Mouse (Mus musculus): ENCODE data around the gene Wnk1. TPM values are rescaled to one million over a fixed set of nuclear protein-coding genes. Genes with fewer than 3 reads are reported as not detected.

Gene Wnk1
- polyA plus RNA-seq, 1 experiment from 2014 or later, result 51.5 TPM

- Histone ChIP-seq H3K4me2 (replicated peaks) (no peak overlapping the region), H3K9ac (no peak overlapping the region), H3K27ac (no peak overlapping the region), H3K27me3 (replicated peaks) (no peaks in the 10 kb centered on the region), H3K9me3 (no peaks in the 10 kb centered on the region), H3K4me3 (no peak overlapping the region), H3K36me3 (peaks cover 77% of the 10 kb centered on the region), H3K4me1 (no peaks in the 10 kb centered on the region)
- ATAC-seq (ENCODE audit: low FRiP score, low read depth), result no peak
- 56% methylated on average over 4 of the region's 4 CpGs for WGBS
These were observed 114.1 kb downstream of the Wnk1 start for GRCm38 (mm10) chr6:119924235-119925005.

GRCm38 (mm10) chr6:119922544-119922943 lies 115.9 kb downstream of the Wnk1 start:
- no peaks in the 10 kb centered on the region for H3K9me3 ChIP-seq
- H3K36me3 ChIP-seq, result peaks cover 76% of the 10 kb centered on the region
- ATAC-seq (ENCODE audit: low FRiP score, low read depth), result no peak
- H3K9ac ChIP-seq, result no peak overlapping the region
- no peak overlapping the region for H3K4me2 ChIP-seq (replicated peaks)
- H3K27ac ChIP-seq, result no peak overlapping the region
- WGBS, result 91% methylated on average over 4 of the region's 4 CpGs
- no peak overlapping the region for H3K4me3 ChIP-seq
- H3K27me3 ChIP-seq (replicated peaks), result no peaks in the 10 kb centered on the region
- H3K4me1 ChIP-seq, result no peaks in the 10 kb centered on the region

GRCm38 (mm10) chr6:119922136-119922535 lies 116.3 kb downstream of the Wnk1 start:
- Histone ChIP-seq H3K4me1 (no peaks in the 10 kb centered on the region), H3K36me3 (peaks cover 72% of the 10 kb centered on the region), H3K4me3 (no peak overlapping the region), H3K27me3 (replicated peaks) (no peaks in the 10 kb centered on the region), H3K9ac (no peak overlapping the region), H3K27ac (no peak overlapping the region), H3K4me2 (replicated peaks) (no peak overlapping the region), H3K9me3 (no peaks in the 10 kb centered on the region)
- whole genome bisulfite sequencing, result 89% methylated on average over 3 of the region's 3 CpGs
- ATAC-seq (ENCODE audit: low FRiP score, low read depth), result no peak

- Histone ChIP-seq H3K36me3 (peaks cover 70% of the 10 kb centered on the region), H3K4me1 (no peaks in the 10 kb centered on the region), H3K9me3 (no peaks in the 10 kb centered on the region), H3K9ac (no peak overlapping the region), H3K27me3 (replicated peaks) (no peaks in the 10 kb centered on the region), H3K27ac (no peak overlapping the region), H3K4me3 (no peak overlapping the region), H3K4me2 (replicated peaks) (no peak overlapping the region)
- no peak for ATAC-seq (ENCODE audit: low FRiP score, low read depth)
- WGBS, result 93% methylated on average over 16 of the region's 16 CpGs
These were observed 119.8 kb downstream of the Wnk1 start for GRCm38 (mm10) chr6:119918561-119919181.

GRCm38 (mm10) chr6:119915710-119916109 lies 122.8 kb downstream of the Wnk1 start:
- Histone ChIP-seq H3K9me3 (no peaks in the 10 kb centered on the region), H3K27ac (no peak overlapping the region), H3K4me1 (no peaks in the 10 kb centered on the region), H3K4me2 (replicated peaks) (no peak overlapping the region), H3K36me3 (peaks cover 67% of the 10 kb centered on the region), H3K4me3 (no peak overlapping the region), H3K27me3 (replicated peaks) (no peaks in the 10 kb centered on the region), H3K9ac (no peak overlapping the region)
- 92% methylated on average over 5 of the region's 5 CpGs for WGBS
- no peak for ATAC-seq (ENCODE audit: low FRiP score, low read depth)

- Histone ChIP-seq H3K36me3 (peaks cover 43% of the 10 kb centered on the region), H3K9ac (no peak overlapping the region), H3K27me3 (replicated peaks) (no peaks in the 10 kb centered on the region), H3K4me2 (replicated peaks) (no peak overlapping the region), H3K4me3 (no peak overlapping the region), H3K4me1 (no peaks in the 10 kb centered on the region), H3K9me3 (no peaks in the 10 kb centered on the region), H3K27ac (no peak overlapping the region)
- WGBS, result 69% methylated on average over 5 of the region's 5 CpGs
- ATAC-seq (ENCODE audit: low FRiP score, low read depth), result no peak
These were observed 126.4 kb downstream of the Wnk1 start for GRCm38 (mm10) chr6:119912046-119912445.

GRCm38 (mm10) chr6:119905461-119905860 lies 133.0 kb downstream of the Wnk1 start:
- no peak overlapping the region for H3K4me3 ChIP-seq
- H3K36me3 ChIP-seq, result no peaks in the 10 kb centered on the region
- H3K27me3 ChIP-seq (replicated peaks), result no peaks in the 10 kb centered on the region
- H3K4me2 ChIP-seq (replicated peaks), result no peak overlapping the region
- peaks cover 3% of the 10 kb centered on the region for H3K4me1 ChIP-seq
- 91% methylated on average over 5 of the region's 5 CpGs for WGBS
- no peak overlapping the region for H3K9ac ChIP-seq
- ATAC-seq (ENCODE audit: low FRiP score, low read depth), result no peak
- no peak overlapping the region for H3K27ac ChIP-seq
- H3K9me3 ChIP-seq, result no peaks in the 10 kb centered on the region

- Histone ChIP-seq H3K36me3 (no peaks in the 10 kb centered on the region), H3K27me3 (replicated peaks) (no peaks in the 10 kb centered on the region), H3K9me3 (no peaks in the 10 kb centered on the region), H3K27ac (peak overlapping the region; percentile 76), H3K4me1 (peaks cover 3% of the 10 kb centered on the region), H3K9ac (peak overlapping the region; percentile 94), H3K4me2 (replicated peaks) (peak overlapping the region; percentile 86), H3K4me3 (peak overlapping the region; percentile 91)
- 24% methylated on average over 15 of the region's 15 CpGs for WGBS
- ATAC-seq (ENCODE audit: low FRiP score, low read depth), result 0 out of 2 replicates have a peak, but pooled peaks have one; percentile 17
These were observed 135.2 kb downstream of the Wnk1 start for GRCm38 (mm10) chr6:119903081-119903789.

- peaks cover 3% of the 10 kb centered on the region for H3K4me1 ChIP-seq
- H3K9ac ChIP-seq, result peak within 1 kb of the TSS; percentile 94
- no peaks in the 10 kb centered on the region for H3K9me3 ChIP-seq
- no peaks in the 10 kb centered on the region for H3K36me3 ChIP-seq
- ATAC-seq (ENCODE audit: low FRiP score, low read depth), result peak; percentile 95
- peak within 1 kb of the TSS; percentile 91 for H3K4me3 ChIP-seq
- H3K4me2 ChIP-seq (replicated peaks), result peak within 1 kb of the TSS; percentile 86
- 2% methylated on average over 67 of the region's 67 CpGs for WGBS
- peak within 1 kb of the TSS; percentile 76 for H3K27ac ChIP-seq
- H3K27me3 ChIP-seq (replicated peaks), result no peaks in the 10 kb centered on the region
These were observed 136.0 kb downstream of the Wnk1 start, which contains the start of gene Rad52 for GRCm38 (mm10) chr6:119902204-119903080. Gene Rad52, plus strand, starts transcription at chr6:119902698.

GRCm38 (mm10) chr6:119892711-119893110 lies 145.8 kb downstream of the Wnk1 start:
- WGBS, result 87% methylated on average over 7 of the region's 7 CpGs
- Histone ChIP-seq H3K9ac (no peak overlapping the region), H3K4me3 (no peak overlapping the region), H3K9me3 (no peaks in the 10 kb centered on the region), H3K36me3 (no peaks in the 10 kb centered on the region), H3K27ac (no peak overlapping the region), H3K4me1 (no peaks in the 10 kb centered on the region), H3K27me3 (replicated peaks) (no peaks in the 10 kb centered on the region), H3K4me2 (replicated peaks) (no peak overlapping the region)
- ATAC-seq (ENCODE audit: low FRiP score, low read depth), result no peak

- no peak for ATAC-seq (ENCODE audit: low FRiP score, low read depth)
- Histone ChIP-seq H3K4me3 (no peak overlapping the region), H3K36me3 (no peaks in the 10 kb centered on the region), H3K27ac (no peak overlapping the region), H3K9ac (no peak overlapping the region), H3K4me1 (no peaks in the 10 kb centered on the region), H3K4me2 (replicated peaks) (no peak overlapping the region), H3K9me3 (no peaks in the 10 kb centered on the region), H3K27me3 (replicated peaks) (no peaks in the 10 kb centered on the region)
- 84% methylated on average over 7 of the region's 7 CpGs for WGBS
These were observed 155.3 kb downstream of the Wnk1 start for GRCm38 (mm10) chr6:119883151-119883550.

Data from neural tube, embryonic 12.5 days (tissue).